Mouse (Mus musculus): ENCODE measurements around the gene Sall4. TPM values are rescaled to one million over a fixed set of nuclear protein-coding genes. Genes with fewer than 3 reads are reported as not detected.

Gene Sall4
- 0.10 TPM in 1 of 2 replicates, not detected in the other for polyA plus RNA-seq (2021; fragmentation: Nextera tagmentation)
- long read RNA-seq, experiment 1, result 0 reads
- long read RNA-seq, experiment 2, result 0 reads

DNA sequence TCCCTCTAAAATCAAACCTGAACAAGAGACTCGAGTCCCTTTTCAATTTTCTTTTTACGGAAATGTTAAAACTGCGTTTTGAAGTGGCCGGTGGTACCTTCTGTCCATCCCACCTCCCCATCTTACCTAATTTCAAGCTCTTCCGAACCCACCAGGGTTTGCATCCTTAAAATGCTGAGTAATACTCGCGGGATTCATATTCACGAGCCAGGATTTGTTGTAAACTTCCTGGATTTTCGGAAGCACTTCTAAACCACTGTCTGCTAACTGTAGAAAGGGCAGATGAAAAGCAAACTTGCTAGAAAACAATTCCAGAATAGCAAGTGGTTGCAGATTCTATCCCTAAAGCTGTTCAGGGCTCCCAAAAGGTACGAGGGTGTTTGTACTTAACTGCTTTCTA is at the start of gene Sall4:
Gene Sall4 (minus strand): TSS at position 362 of the 400 bp plus-strand sequence.

DNA sequence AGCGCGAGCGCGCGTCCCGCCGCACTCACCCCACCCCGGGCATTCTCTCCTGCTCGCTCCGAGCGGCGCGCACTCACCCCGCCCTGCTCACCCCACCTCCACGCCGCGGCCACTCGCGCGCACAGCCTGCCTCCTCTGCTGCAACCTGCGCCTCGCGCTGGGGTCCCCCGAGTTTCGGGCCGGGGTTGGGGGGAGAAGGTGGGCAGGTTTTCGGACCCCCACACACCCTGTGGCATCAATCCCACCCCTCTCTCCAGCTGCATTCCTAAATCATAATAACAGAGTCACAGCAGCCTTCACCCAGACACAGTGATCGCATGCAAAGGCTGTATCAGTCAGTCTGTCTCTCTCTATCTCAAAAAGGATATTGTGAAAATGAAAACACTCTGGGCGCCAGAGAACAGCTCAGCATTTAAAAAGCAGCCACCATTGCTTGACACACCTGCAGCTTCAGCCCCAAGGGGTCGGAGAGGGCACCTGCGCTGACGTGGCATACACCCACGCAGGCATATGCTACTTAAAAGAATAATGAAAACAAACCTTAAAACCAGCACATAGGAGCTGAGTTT is 25.6 kb downstream of the Sall4 start, which contains the start of gene Atp9a:
Gene Atp9a (minus strand): TSS at position 351 of the 569 bp plus-strand sequence.

Other genes starting within 250 kb of the Sall4 start
- 4.2 and 5.8 TPM in 2 replicates for gene Nfatc2, start 166.3 kb downstream of the Sall4 start, polyA plus RNA-seq (2021; fragmentation: Nextera tagmentation)
- 72.2 and 90.9 TPM in 2 replicates for gene Atp9a, start 25.5 kb downstream of the Sall4 start, polyA plus RNA-seq (2021; fragmentation: Nextera tagmentation)
- 14.7 and 16.7 TPM in 2 replicates for gene Zfp64, start 187.6 kb upstream of the Sall4 start, polyA plus RNA-seq (2021; fragmentation: Nextera tagmentation)